Mouse (Mus musculus) kidney, embryonic 14.5 days (tissue): ENCODE results near the gene Pde3a. TPM values are rescaled to one million over a fixed set of nuclear protein-coding genes. Genes with fewer than 3 reads are reported as not detected.

Source experiments
- ATAC-seq: fragments of 200-750 bp; cut with Nextera tagmentation; 2 replicates; pipeline ENCODE4 v1.8.0; 2017; ENCODE audit warnings: moderate number of reproducible peaks, mild to moderate bottlenecking, moderate TSS enrichment, moderate library complexity; ENCODE audit not compliant: low FRiP score, low TSS enrichment
- H3K27ac ChIP-seq: fragments of 300-500 bp; sonication (generic); 2 replicates; pipeline ENCODE4 v1.5.1; 2014; ENCODE audit warnings: low read depth, mild to moderate bottlenecking, low read length, moderate library complexity, mixed read lengths
- H3K27me3 ChIP-seq: fragments of 300-500 bp; sonication (generic); 2 replicates; pipeline ENCODE4 v1.6.1; 2014; ENCODE audit warnings: mild to moderate bottlenecking, low read length; ENCODE audit not compliant: control insufficient read depth, insufficient read depth
- H3K36me3 ChIP-seq: fragments of 300-500 bp; sonication (generic); 2 replicates; pipeline ENCODE4 v1.6.1; 2014; ENCODE audit warnings: low read length, mixed read lengths; ENCODE audit not compliant: control insufficient read depth, insufficient read depth
- H3K4me1 ChIP-seq: fragments of 300-500 bp; sonication (generic); 2 replicates; pipeline ENCODE4 v1.6.1; 2014; ENCODE audit warnings: low read length, mixed read lengths; ENCODE audit not compliant: control insufficient read depth, insufficient read depth
- H3K4me2 ChIP-seq: fragments of 300-500 bp; sonication (generic); replicated peaks from 2 replicates; pipeline ENCODE4 v1.6.1; 2014; ENCODE audit warnings: low read depth, mild to moderate bottlenecking, low read length
- H3K4me3 ChIP-seq: fragments of 300-500 bp; sonication (generic); 2 replicates; pipeline ENCODE4 v1.5.1; 2014; ENCODE audit warnings: mild to moderate bottlenecking, low read length
- H3K9ac ChIP-seq: fragments of 300-500 bp; sonication (generic); 2 replicates; pipeline ENCODE4 v1.6.1; 2014; ENCODE audit warnings: low read depth, mild to moderate bottlenecking, low read length, moderate library complexity
- H3K9me3 ChIP-seq: fragments of 300-500 bp; sonication (generic); 2 replicates; pipeline ENCODE4 v1.6.1; 2016; ENCODE audit warnings: low read length; ENCODE audit not compliant: control insufficient read depth
- WGBS: fragments of 180-500 bp; shearing (Covaris S2); extraction: QIAGEN DNeasy Blood & Tissue Kit; methylation state at CpG from one replicate; pipeline ENCODE4 v1.1.7; 2014; 5-methylcytosine and 5-hydroxymethylcytosine counted together
- polyA plus RNA-seq: library from polyadenylated mRNA; unstranded; fragments of >200 nt; fragmentation: Nextera tagmentation; extraction: Ambion mirVana; gene quantifications from 2 replicates; pipeline ENCODE4 v1.2.1, GENCODE M21; 2014

The Pde3a gene
- 10.5 and 13.8 TPM in 2 replicates for polyA plus RNA-seq

DNA sequence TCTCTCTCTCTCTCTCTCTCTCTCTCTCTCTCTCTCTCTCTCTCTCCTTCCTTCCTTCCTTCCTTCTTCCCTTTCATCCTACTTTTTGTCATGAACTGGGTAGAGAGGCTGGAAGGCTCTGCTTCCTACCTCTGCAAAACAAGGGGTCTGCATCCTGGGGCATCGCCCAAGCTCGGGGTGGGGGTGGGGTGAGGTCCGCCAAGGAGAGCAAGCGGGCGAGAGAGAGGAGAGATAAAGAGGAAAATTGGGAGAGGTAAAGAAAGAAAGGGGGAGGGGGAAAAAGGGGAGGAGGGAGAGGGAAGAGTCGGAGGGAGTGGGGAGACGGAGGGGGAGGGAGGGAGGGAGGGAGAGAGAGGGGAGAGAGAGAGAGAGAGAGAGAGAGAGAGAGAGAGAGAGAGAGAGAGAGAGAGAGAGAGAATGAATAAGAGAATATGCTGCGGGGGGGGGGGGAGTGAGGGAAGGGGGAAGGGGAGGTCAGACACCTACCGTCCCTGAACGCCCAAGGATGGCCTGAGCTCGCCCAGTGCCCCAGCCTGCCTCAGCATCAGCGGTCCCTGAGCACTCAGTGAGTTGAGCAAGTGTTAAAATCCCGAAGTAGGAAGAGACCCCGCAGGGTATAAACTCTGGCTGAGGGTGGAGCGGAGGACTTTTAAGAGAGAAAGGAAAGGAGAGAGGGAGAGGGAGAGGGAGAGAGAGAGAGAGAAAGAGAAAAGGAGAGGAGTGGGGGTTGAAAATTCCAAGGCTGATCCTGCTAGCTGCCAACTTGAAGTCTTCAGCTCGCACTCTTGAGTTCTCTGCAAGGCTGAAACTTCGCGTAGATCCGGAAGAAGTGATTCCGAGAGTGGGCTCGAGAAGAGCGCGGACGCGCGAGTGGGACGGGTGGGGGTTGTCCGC lies at the start of gene Pde3a:
Gene Pde3a, plus strand, starts transcription at position 579 of the 894 bp plus-strand sequence.
- peak within 1 kb of the TSS; percentile 78 for H3K9ac ChIP-seq
- H3K27me3 ChIP-seq = no peaks in the 10 kb centered on the region; the same call in 1 of the 2 replicates
- H3K36me3 ChIP-seq = no peaks in the 10 kb centered on the region
- peak within 1 kb of the TSS; percentile 84 for H3K27ac ChIP-seq
- H3K4me2 ChIP-seq = peak within 1 kb of the TSS; percentile 84
- H3K4me1 ChIP-seq = no peaks in the 10 kb centered on the region
- no peaks in the 10 kb centered on the region for H3K9me3 ChIP-seq
- peak; percentile 68 for ATAC-seq
- under 1% methylated on average over 27 of the region's 28 CpGs for WGBS
- H3K4me3 ChIP-seq = peak within 1 kb of the TSS; percentile 76

DNA sequence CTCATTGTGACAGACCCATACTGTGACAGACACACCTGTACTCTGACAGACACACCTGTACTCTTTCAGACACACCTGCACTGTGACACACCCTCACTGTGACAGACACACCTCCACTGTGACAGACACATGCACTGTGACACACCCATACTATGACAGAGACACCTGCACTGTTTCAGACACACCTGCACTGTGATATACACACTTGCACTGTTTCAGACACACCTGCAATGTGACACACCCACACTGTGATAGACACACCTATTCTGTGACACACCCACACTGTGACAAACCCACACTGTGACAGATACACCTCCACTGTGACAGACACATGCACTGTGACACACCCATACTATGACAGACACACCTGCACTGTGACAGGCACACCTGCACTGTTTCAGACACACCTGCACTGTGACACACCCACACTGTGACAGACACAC lies 48.9 kb upstream of the Pde3a start:
- Histone ChIP-seq H3K4me3 (no peak overlapping the region), H3K4me2 (no peak overlapping the region), H3K36me3 (no peaks in the 10 kb centered on the region), H3K27me3 (no peaks in the 10 kb centered on the region), H3K4me1 (no peaks in the 10 kb centered on the region), H3K9ac (no peak overlapping the region), H3K9me3 (no peaks in the 10 kb centered on the region), H3K27ac (no peak overlapping the region)
- 0 out of 2 replicates have a peak, but pooled peaks have one; percentile 35 for ATAC-seq

DNA sequence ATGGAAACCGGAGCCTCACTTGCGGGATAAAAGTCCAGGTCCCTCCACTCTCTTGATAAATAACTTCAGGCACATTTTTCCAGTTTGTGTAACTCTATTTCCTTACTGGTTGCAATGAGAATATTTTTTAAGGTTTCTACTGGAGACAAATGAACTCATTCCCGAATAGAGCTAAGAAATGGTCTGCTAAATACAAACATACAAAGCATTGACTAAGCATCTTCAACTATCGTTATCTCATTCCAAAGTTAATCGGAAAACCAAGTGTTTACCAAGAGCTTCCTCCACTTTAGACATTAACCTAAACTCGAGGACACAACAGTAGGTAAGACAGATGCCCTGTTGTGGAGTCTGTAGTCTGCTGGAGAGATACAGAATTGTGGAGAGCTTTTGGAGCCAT lies 41.5 kb upstream of the Pde3a start:
- Histone ChIP-seq H3K9ac (no peak overlapping the region), H3K9me3 (no peaks in the 10 kb centered on the region), H3K4me2 (no peak overlapping the region), H3K4me3 (no peak overlapping the region), H3K4me1 (no peaks in the 10 kb centered on the region), H3K27ac (no peak overlapping the region), H3K27me3 (no peaks in the 10 kb centered on the region), H3K36me3 (no peaks in the 10 kb centered on the region)
- ATAC-seq = no peak
- 84% methylated on average over 6 of the region's 6 CpGs for WGBS

DNA sequence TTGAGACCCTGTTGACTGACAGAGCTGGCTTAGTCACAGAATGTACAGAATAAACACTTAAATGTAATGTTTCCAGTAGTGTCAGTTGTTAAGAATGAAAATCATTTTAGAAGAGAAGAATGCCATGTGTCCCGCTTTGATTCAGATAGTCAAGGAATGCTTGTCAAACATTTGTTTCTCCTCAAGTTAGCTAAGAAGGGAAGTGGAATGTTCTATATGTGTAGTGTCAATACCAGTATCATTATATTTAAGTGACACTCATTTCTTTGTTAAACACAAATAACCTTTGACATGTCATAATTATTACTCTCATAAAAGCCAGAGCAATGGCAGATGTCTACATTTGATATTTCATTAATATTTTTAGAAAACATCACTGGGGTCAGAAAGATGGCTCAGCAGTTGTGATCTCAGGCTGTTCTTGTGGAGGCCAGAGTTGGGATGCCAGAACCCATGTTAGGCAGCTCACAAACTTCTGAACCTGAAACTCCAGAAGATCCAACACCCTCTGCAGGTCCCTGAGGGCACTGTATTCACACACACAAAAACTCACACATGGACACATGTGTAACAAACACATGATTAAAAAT lies 40.7 kb upstream of the Pde3a start:
- Histone ChIP-seq H3K4me3 (no peak overlapping the region), H3K27ac (no peak overlapping the region), H3K9ac (no peak overlapping the region), H3K27me3 (no peaks in the 10 kb centered on the region), H3K4me1 (no peaks in the 10 kb centered on the region), H3K4me2 (no peak overlapping the region), H3K36me3 (no peaks in the 10 kb centered on the region), H3K9me3 (no peaks in the 10 kb centered on the region)
- ATAC-seq = no peak
- 64% methylated on average over 1 of the region's 1 CpGs for WGBS

DNA sequence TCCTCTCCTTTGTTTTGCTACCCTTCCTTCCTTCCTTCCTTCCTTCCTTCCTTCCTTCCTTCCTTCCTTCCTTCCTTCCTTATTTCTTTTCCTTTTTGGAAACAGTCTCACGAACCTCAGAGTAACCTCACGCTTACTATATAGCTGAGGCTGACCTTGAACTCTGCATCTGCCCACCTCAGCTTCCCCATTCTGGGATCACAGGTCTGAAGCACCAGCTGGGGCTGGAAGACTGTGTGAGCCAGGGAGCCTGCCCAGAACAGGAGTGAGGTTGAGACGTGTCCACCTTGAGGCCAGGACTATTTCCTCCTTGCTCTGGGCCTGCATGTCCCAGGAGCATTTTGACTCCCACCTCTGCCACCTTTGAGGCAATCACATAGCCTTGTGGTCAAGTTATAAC lies 39.0 kb upstream of the Pde3a start:
- Histone ChIP-seq H3K4me2 (no peak overlapping the region), H3K4me1 (no peaks in the 10 kb centered on the region), H3K27me3 (no peaks in the 10 kb centered on the region), H3K27ac (no peak overlapping the region), H3K9ac (no peak overlapping the region), H3K4me3 (no peak overlapping the region), H3K9me3 (no peaks in the 10 kb centered on the region), H3K36me3 (no peaks in the 10 kb centered on the region)
- 89% methylated on average over 3 of the region's 3 CpGs for WGBS
- no peak for ATAC-seq

DNA sequence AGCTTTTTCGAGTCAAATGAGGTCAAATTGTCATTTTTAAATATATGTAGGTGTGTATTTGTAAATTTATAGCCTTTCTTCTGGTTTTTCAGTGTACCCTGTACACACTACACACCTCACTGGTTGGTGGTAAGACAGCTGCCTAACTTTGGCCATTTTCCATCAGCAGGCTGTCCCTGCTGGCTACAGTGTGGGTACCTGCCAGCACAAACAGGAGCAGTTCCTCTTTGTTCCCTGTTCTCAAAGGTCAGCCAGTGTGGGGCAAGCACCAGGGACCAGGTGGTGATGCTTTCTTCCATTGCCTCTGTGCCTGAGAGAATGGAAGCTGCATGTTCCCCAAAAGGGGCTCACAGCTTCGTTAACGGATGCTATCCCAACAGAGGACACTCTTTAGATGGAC lies 28.0 kb upstream of the Pde3a start:
- no peaks in the 10 kb centered on the region for H3K9me3 ChIP-seq
- H3K4me3 ChIP-seq = no peak overlapping the region
- no peak overlapping the region for H3K27ac ChIP-seq
- no peaks in the 10 kb centered on the region for H3K4me1 ChIP-seq
- no peaks in the 10 kb centered on the region for H3K27me3 ChIP-seq
- no peaks in the 10 kb centered on the region for H3K36me3 ChIP-seq
- WGBS = 63% methylated on average over 3 of the region's 3 CpGs
- no peak overlapping the region for H3K4me2 ChIP-seq
- no peak overlapping the region for H3K9ac ChIP-seq
- no peak for ATAC-seq

DNA sequence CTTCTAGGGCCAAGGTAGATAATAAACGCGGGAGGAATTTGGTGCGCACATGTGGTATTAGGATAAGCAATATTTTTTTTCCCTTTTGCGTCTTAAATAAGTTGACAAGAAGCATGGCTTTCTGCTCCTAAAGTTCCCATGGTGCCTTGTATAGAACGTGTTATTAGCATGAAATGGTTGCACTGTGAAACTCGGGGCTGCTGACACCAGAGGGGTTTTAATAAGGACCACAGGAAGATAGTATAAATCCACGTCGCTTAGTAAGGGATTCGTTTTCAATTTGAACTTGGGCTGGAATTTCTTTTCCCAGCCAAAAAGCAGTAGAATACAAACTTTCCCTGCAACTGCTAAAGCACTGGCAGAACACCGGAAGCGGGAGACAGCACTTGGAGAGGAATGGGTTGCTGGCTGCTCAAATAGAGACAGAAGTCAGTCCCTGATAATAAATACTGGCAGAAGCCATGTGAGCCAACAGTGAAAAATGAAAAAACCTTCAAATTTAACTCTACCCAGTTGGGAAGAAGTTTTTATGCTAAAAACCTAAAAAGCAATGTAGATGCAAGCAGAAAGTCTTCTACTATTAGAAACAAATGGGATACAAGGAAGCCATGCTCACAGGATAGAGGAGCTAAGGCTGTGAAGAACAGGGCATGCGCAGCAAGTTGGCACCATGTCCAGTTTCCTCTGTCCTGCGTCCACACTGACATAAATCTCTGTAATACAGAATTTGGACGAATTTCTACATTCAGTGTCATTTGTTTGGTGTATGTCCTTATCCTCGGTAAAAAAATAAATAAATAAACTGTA lies 22.0 kb upstream of the Pde3a start:
- H3K36me3 ChIP-seq = no peaks in the 10 kb centered on the region
- H3K9ac ChIP-seq = no peak overlapping the region
- H3K27me3 ChIP-seq = no peaks in the 10 kb centered on the region
- H3K9me3 ChIP-seq = no peaks in the 10 kb centered on the region
- no peak overlapping the region for H3K4me3 ChIP-seq
- 76% methylated on average over 15 of the region's 15 CpGs for WGBS
- no peak overlapping the region for H3K4me2 ChIP-seq
- H3K27ac ChIP-seq = no peak overlapping the region
- ATAC-seq = no peak
- no peaks in the 10 kb centered on the region for H3K4me1 ChIP-seq

DNA sequence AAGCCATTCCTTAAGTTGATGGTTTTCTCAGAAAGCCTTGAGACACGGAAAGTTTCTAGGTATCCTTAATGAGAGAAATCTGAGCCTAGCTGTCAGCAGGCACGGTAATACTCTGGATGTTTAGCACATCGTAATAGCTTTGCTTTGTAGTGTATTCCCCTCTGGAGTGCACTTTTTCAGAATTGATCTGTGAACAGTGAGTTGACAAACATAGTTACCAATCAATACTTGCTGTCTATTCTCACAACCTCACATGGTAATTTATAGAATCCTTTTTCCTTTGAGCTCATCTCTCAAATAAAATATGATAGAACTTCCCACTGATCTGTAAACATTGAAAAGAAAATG lies 21.4 kb upstream of the Pde3a start:
- H3K36me3 ChIP-seq = no peaks in the 10 kb centered on the region
- 34% methylated on average over 3 of the region's 3 CpGs for WGBS
- no peak overlapping the region for H3K9ac ChIP-seq
- no peak for ATAC-seq
- no peak overlapping the region for H3K4me2 ChIP-seq
- H3K4me1 ChIP-seq = no peaks in the 10 kb centered on the region
- H3K27me3 ChIP-seq = no peaks in the 10 kb centered on the region
- H3K27ac ChIP-seq = no peak overlapping the region
- H3K9me3 ChIP-seq = no peaks in the 10 kb centered on the region
- no peak overlapping the region for H3K4me3 ChIP-seq
